Mouse (Mus musculus): ENCODE measurements at regions not wholly inside any gene's neighbourhood (a gene's known extent, or its start where the extent isn't known, plus 50 kb on each side); places are given as distances from the start of the nearest gene placed in this dataset.

GRCm38 (mm10) chr13:48106946-48107345 is 154.1 kb upstream of the Id4 start:
- no peak for TF ChIP-seq CTCF (IDR thresholded peaks at IDR 0.05; ENCODE audit: control insufficient read depth, insufficient read depth, insufficient replicate concordance, low read depth, low read length)
- no peak for TF ChIP-seq POLR2A (IDR thresholded peaks at IDR 0.05; ENCODE audit: control insufficient read depth, low read depth, low read length)
